11 mouse cellular contexts compared by ENCODE assay signal in genomic region chr8:123157888-123158465, GRCm38 (mm10). TPM values are rescaled to one million over a fixed set of nuclear protein-coding genes. Genes with fewer than 3 reads are reported as not detected.
DNase-seq lines count a peak whose midpoint lies in the region; ATAC-seq lines count a peak whose summit lies in the region.
"Had no signal": no experiment of that assay in that cellular context is flagged by ENCODE, and none has a peak within 500 bp of the region (broad histone marks: within the 10 kb centered on the region; RNA-seq: fewer than 3 reads in every experiment).

Gene Sult5a1 (minus strand): TSS chr8:123158315.

- H3K27ac ChIP-seq in kidney, embryonic 14.5 days (ENCODE audit: low read depth, low read length), result no peak within 1 kb of the TSS
- peak within 1 kb of the TSS; percentile 66 for H3K27ac ChIP-seq in embryonic facial prominence, embryonic 15.5 days (replicated peaks)
- H3K27ac ChIP-seq: liver, embryonic 14.5 days had no signal

- WGBS in kidney, embryonic 14.5 days, result 25% methylated on average over 13 of the region's 13 CpGs
- 24% methylated on average over 13 of the region's 13 CpGs for WGBS in embryonic facial prominence, embryonic 15.5 days

- H3K9me3 ChIP-seq in kidney, embryonic 14.5 days (ENCODE audit: control insufficient read depth, low read length), result no peaks in the 10 kb centered on the region
- H3K9me3 ChIP-seq in embryonic facial prominence, embryonic 15.5 days (replicated peaks), result no peaks in the 10 kb centered on the region

- 0 out of 2 replicates have a peak, but pooled peaks cover 3% of the 10 kb centered on the region for H3K4me1 ChIP-seq in kidney, embryonic 14.5 days (ENCODE audit: control insufficient read depth, insufficient read depth, low read length)
- peaks cover 36% of the 10 kb centered on the region for H3K4me1 ChIP-seq in embryonic facial prominence, embryonic 15.5 days

- intact Hi-C loops in left cerebral cortex, postnatal 36 days (cut with DNase I), result no loop called here

- ATAC-seq in kidney, embryonic 14.5 days (ENCODE audit: low FRiP score, low TSS enrichment), result 0 out of 2 replicates have a peak, but pooled peaks have one; percentile 56
- peak; percentile 48; the same call in 1 of the 2 replicates for ATAC-seq in embryonic facial prominence, embryonic 15.5 days (ENCODE audit: insufficient number of reproducible peaks, low FRiP score, low TSS enrichment, low read depth)
- ATAC-seq: Patski had no signal

- peak within 1 kb of the TSS; percentile 27 for H3K4me2 ChIP-seq in kidney, embryonic 14.5 days (replicated peaks; ENCODE audit: low read depth, low read length)
- peak within 1 kb of the TSS; percentile 34 for H3K4me2 ChIP-seq in embryonic facial prominence, embryonic 15.5 days (replicated peaks)

- no peak within 1 kb of the TSS; the same call in 1 of the 2 replicates for H3K4me3 ChIP-seq in kidney, embryonic 14.5 days (ENCODE audit: low read length)
- peak within 1 kb of the TSS; percentile 31 for H3K4me3 ChIP-seq in embryonic facial prominence, embryonic 15.5 days (replicated peaks)

- DNase-seq in kidney, adult 18-20 months, result no peak
- peak; percentile 12 for DNase-seq in embryo, embryonic 10 days (ENCODE audit: low spot score)
- DNase-seq in liver, result peak; percentile 43
- no peak for DNase-seq in left cerebral cortex, postnatal 36 days (ENCODE audit: low spot score in 2 of 2)
- no peak for DNase-seq in layer of hippocampus, adult 9-11 months
- no peak for DNase-seq in thymus, postnatal 36 days
- DNase-seq: cerebellum, adult 9-10 months had no signal

- no peak within 1 kb of the TSS for H3K9ac ChIP-seq in kidney, embryonic 14.5 days (ENCODE audit: low read depth, low read length)
- H3K9ac ChIP-seq in embryonic facial prominence, embryonic 15.5 days, result no peak within 1 kb of the TSS

- no peaks in the 10 kb centered on the region for H3K27me3 ChIP-seq in kidney, embryonic 14.5 days (ENCODE audit: control insufficient read depth, insufficient read depth, low read length)
- no peaks in the 10 kb centered on the region for H3K27me3 ChIP-seq in embryonic facial prominence, embryonic 15.5 days

- no peaks in the 10 kb centered on the region for H3K36me3 ChIP-seq in kidney, embryonic 14.5 days (ENCODE audit: control insufficient read depth, insufficient read depth, low read length)
- no peaks in the 10 kb centered on the region for H3K36me3 ChIP-seq in embryonic facial prominence, embryonic 15.5 days

RNA-seq across cellular contexts. Expression of gene Sult5a1, which starts in this region (rescaled TPM):
- polyA plus RNA-seq in kidney, embryonic 14.5 days (2014; fragmentation: Nextera tagmentation; extraction: Ambion mirVana), result 8.3 and 8.7 TPM in 2 replicates
- polyA plus RNA-seq in embryonic facial prominence, embryonic 15.5 days (2015; fragmentation: Nextera tagmentation; extraction: Ambion mirVana), result 47.8 and 50.7 TPM in 2 replicates
- not detected for total RNA-seq in left cerebral cortex, postnatal 36 days (2021)

Comparison
In these comparisons a context has a peak if more than half of its experiments do, and no peak if none do; other contexts are left out.
1. DNase-seq: peak in embryo, embryonic 10 days (single experiment) and liver (single experiment); none in kidney, adult 18-20 months (single experiment), left cerebral cortex, postnatal 36 days (0 of 2), layer of hippocampus, adult 9-11 months (single experiment) and thymus, postnatal 36 days (0 of 2).